Mouse (Mus musculus) T-helper 17 cell (primary cell): ENCODE data around the gene Dgkz.

ENCODE experiments used
- in situ Hi-C, 2 experiments: fragments of 300-600 bp; cut with MboI, MseI; formaldehyde crosslinking; loops; 1 replicate in 1 of 2; 2 replicates in 1 of 2; pipeline ENCODE4 v1.15.1; 2025; ENCODE audit warnings: high pct_unique_total_duplicates in 2 of 2

Dgkz gene

DNA sequence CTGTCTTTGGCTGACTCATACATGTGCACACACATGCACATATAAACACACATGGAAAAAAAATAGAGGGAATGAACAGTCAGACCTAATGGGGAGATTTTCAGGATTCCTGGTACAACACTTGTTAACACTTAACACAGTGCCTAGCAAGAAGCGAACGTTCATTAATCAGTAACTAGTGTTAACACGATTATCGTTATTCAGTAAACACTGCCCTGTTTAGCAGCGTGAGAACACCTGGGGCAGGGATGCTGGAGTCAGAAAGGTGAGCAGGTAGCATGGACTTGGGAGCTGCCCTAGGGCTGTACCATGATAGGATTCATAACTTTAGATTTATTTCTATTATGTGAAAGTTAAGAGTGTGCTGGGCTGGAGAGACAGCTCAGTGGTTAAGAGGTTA lies 20.3 kb upstream of the Dgkz start:
- in situ Hi-C loops: loop anchor here in 1 of 2 experiments (10.0 kb wide), 1 partner anchor 59 kb away; no protein-coding TSS in a partner anchor

DNA sequence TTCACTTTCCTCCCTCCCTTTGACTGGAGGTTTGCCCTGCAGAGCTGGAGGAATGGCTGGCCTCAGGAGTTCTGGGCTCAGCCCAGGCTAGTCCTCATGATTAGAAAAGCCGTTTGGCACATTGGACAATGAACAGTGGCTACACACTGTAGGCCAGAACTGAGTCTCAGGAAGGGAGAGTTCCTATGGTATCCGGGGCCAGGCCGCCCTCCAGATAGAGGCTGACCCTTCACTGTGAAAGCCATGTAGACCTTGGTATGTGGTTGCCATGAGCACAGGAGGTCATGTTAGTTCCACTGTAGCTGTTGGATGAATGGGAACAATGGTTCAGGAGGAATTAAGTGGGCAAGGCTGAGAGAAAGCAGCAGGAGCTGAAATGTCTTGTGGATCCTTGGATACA lies 17.7 kb upstream of the Dgkz start:
- in situ Hi-C loops: loop anchor here in 1 of 2 experiments (5.0 to 10.0 kb wide), 2 partner anchors 61 to 319 kb away; no protein-coding TSS in a partner anchor

DNA sequence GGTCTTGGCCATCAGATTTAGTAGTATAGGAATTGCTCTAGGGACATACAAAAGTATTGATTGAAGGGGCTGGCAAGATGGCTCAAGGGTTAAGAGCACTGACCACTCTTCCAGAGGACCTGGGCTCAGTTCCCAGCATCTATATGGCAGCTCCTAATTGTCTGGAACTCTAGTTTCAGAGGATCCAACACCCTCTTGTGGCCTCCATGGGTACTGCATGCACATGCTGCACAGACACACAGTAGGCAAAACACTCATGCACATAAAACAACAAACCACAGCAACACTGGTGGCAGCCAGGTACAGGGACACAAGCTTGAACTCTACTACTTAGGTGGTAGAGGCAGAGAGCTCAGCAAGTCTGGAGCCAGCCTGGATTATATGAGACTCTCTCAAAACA lies 14.1 kb upstream of the Dgkz start:
- in situ Hi-C loops: loop anchor here (5.0 to 10.0 kb wide), 4 partner anchors 65 to 328 kb away; no protein-coding TSS in a partner anchor

DNA sequence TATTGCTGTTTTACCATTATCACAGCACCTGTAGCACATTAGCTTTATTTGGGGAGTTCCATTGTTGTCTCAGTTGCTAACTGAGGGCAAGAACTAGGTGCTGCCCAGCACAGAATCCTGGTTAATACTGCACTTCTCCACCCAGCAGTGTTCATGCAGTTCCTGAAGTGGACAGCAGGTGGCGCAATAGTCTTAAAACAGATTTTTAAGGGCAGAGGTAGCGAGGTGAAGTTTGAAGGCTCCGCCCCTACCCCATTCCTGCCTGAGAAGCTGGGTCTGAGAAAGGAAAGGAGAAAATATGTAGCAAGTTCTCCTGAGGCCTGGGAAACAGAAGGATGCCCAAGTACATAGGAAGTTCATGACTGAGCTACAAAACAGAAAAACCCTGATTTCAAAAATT lies 11.9 kb upstream of the Dgkz start:
- in situ Hi-C loops: loop anchor here in 1 of 2 experiments (5.0 kb wide), 2 partner anchors 70 to 330 kb away; no protein-coding TSS in a partner anchor

DNA sequence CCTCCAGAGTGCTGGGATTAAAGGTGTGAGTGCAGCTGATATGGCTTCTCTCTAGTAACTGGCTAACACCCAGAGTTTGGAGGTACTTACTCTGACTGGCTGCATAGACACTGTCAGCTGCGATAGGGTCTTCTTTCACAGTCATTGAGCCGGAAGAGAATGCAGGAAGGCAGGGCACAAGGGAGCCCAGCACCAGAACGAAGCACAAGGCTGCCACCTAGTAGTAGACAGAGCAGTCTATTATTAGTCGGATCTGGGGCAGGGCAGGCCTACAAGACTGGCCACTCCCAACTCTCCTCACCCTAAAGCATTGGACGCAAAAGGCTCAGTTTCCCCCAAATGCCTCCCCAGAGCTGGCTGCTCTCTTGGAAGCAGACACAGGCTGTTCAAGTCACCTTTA lies 10.4 kb upstream of the Dgkz start:
- in situ Hi-C loops: loop anchor here in 1 of 2 experiments (5.0 kb wide), 2 partner anchors 71 to 331 kb away; no protein-coding TSS in a partner anchor

GRCm38 (mm10) chr2:91984906-91985525 lies 9.4 kb upstream of the Dgkz start:
- in situ Hi-C loops: loop anchor here in 1 of 2 experiments (5.0 kb wide), 2 partner anchors 72 to 332 kb away; no protein-coding TSS in a partner anchor

GRCm38 (mm10) chr2:91984439-91984838 lies 8.8 kb upstream of the Dgkz start:
- in situ Hi-C loops: no loop called here

GRCm38 (mm10) chr2:91980830-91981229 lies 5.2 kb upstream of the Dgkz start:
- in situ Hi-C loops: no loop called here

- in situ Hi-C loops: no loop called here
These were observed 4.6 kb upstream of the Dgkz start for GRCm38 (mm10) chr2:91980245-91980644.

- in situ Hi-C loops: no loop called here
These were observed 2.9 kb upstream of the Dgkz start for GRCm38 (mm10) chr2:91978547-91978946.

- in situ Hi-C loops: no loop called here
These were observed 2.3 kb upstream of the Dgkz start for GRCm38 (mm10) chr2:91977960-91978359.

- in situ Hi-C loops: loop anchor here (25.0 kb wide), 2 partner anchors 1436 to 1464 kb away; no protein-coding TSS in a partner anchor
These were observed 2.1 kb downstream of the Dgkz start for GRCm38 (mm10) chr2:91973416-91974135.

DNA sequence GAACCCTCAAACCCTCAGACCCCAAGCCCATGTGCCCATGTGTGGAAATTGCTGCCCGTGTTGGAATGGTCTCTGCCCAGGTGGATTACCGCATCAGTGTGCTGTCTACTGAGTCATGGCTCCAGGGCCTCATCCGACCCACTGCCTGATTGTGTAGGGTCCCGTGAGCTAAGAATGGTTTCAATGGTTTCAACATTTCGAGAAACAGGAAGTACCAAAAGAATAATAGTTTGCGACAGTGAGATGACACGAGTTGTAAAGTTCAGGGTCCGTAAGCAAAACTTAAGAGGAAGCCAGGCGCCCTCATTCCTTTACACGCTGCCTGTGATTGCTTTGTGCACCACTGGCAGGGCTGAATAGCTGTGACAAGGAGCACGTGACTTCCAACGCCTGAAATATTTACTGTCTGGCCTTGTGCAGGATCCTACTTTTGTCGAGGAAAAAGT lies 3.5 kb downstream of the Dgkz start:
- in situ Hi-C loops: loop anchor here (25.0 kb wide), 2 partner anchors 1435 to 1465 kb away; no protein-coding TSS in a partner anchor

DNA sequence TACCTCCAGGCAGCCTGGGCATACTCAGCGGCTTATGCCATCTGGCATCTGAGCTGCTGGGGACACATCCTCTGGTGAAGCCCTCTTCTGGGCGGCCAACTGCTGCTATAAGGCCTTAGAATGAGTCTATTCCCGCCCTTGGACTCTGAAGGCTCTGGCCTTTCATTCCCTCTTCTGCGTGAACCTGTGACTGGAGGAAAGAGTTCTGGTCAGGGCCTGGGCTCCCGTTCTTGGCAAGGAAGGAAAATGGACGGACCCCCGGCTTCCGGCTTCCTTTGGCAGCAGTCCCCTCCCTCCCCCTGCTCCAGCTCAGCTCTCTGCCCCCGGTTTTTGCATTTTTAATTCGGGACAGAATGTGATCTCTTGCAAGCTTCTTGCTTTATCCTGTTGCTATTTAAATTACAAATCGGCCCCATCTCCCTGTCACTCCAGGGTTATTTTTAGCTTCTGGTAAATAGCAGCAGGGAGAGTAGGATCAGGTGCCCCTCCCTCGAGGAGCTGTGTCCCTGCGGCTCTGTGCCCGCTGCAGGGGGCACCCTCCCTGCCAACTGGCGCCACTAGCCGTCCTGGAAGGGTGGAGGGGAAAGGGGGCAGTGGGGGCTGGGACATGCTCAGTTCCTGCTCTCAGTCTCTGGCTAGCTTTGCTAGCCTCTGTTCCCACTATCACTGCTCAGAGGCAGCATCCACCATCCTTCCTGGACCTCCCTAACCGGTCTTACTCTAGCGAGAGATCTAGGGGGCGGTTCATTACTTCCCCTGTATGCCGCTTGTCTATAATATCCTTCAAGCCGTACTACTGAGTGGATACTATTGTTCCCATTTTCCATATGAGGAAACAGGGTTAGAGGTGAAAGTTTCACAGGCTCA lies 4.2 kb downstream of the Dgkz start:
- in situ Hi-C loops: loop anchor here (25.0 kb wide), 2 partner anchors 1434 to 1466 kb away; no protein-coding TSS in a partner anchor

GRCm38 (mm10) chr2:91967962-91968361 lies 7.7 kb downstream of the Dgkz start:
- in situ Hi-C loops: loop anchor here (25.0 kb wide), 2 partner anchors 1431 to 1469 kb away; no protein-coding TSS in a partner anchor

GRCm38 (mm10) chr2:91966367-91966766 lies 9.3 kb downstream of the Dgkz start:
- in situ Hi-C loops: loop anchor here (25.0 kb wide), 2 partner anchors 1429 to 1471 kb away; no protein-coding TSS in a partner anchor

GRCm38 (mm10) chr2:91965417-91965816 lies 10.2 kb downstream of the Dgkz start:
- in situ Hi-C loops: loop anchor here (25.0 kb wide), 2 partner anchors 1428 to 1472 kb away; no protein-coding TSS in a partner anchor

GRCm38 (mm10) chr2:91964610-91965204 lies 11.0 kb downstream of the Dgkz start:
- in situ Hi-C loops: loop anchor here (25.0 kb wide), 2 partner anchors 1427 to 1473 kb away; no protein-coding TSS in a partner anchor

DNA sequence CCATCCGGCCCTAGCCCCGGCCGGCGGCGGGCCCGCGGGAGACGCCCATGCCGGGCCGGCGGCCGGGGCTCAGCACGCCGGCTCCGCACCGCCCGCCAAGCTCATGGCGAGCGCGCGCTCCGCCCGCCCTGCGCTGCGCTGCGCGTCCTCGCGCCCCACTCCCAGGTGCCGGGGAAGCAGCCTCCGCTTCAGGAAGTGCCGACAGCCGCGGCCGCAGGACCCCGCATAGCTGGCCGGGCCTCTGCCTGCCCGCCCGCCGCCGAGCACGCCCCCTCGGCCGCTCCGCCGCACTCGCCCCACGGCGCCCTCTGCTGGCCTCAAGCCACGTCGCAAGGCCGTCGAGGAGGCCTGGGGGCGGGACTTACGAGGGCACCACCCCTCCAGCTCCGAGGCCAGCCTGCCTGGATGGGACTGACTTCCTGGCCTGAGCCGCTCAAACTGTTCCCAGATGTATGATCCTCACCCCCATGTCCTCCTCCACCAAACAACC lies 12.2 kb downstream of the Dgkz start:
- in situ Hi-C loops: loop anchor here (25.0 kb wide), 2 partner anchors 1426 to 1474 kb away; no protein-coding TSS in a partner anchor

GRCm38 (mm10) chr2:91962864-91963401 lies 12.7 kb downstream of the Dgkz start:
- in situ Hi-C loops: loop anchor here (25.0 kb wide), 2 partner anchors 1426 to 1474 kb away; no protein-coding TSS in a partner anchor
